Mouse (Mus musculus): ENCODE results near the gene Zbtb45.

DNA sequence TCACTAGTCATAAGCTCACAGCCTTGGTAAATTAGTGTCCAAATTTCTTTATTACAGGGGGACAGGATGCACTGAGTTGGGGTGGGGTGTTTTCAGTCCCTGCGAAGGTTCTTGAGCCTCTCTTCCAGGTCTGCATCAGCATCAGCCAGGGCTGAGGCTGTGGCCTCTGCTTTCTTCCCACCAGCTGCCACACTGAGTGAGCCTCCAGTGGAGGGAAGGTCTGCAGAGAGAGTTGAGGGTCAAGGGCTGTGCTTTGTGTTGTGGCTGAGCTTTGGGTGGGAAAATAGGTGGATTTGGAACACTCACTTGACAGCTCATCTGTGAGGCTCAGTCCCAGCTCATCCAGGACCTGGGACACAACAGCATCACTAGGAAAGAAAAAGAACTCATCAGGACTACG lies 22.1 kb upstream of the Zbtb45 start:
- TF ChIP-seq CTCF (IDR thresholded peaks at IDR 0.05; ENCODE audit: extremely low read depth, insufficient read length, insufficient replicate concordance, low read depth, low read length) (no peak), POLR2A (IDR thresholded peaks at IDR 0.05; ENCODE audit: low read depth, low read length) (no peak)

Measured in small intestine, adult 2 months (tissue).